Mouse (Mus musculus) lung, embryonic 16.5 days (tissue): ENCODE results near the gene Nav2. TPM values are rescaled to one million over a fixed set of nuclear protein-coding genes. Genes with fewer than 3 reads are reported as not detected.
A peak's percentile ranks its signal among the peaks of the same experiment; 100 is the strongest.

ENCODE experiments used
- ATAC-seq: fragments of 200-750 bp; cut with Nextera tagmentation; 2 replicates; pipeline ENCODE4 v1.8.0; 2017; ENCODE audit warnings: low read depth, mild to moderate bottlenecking, moderate library complexity
- H3K27ac ChIP-seq: fragments of 300-500 bp; sonication (generic); 2 replicates; pipeline ENCODE4 v1.5.1; 2014; ENCODE audit warnings: mild to moderate bottlenecking, control low read depth, low read length
- H3K27me3 ChIP-seq: fragments of 300-500 bp; sonication (generic); 2 replicates; pipeline ENCODE4 v1.6.1; 2014; ENCODE audit warnings: low read depth, low read length, mixed read lengths; ENCODE audit not compliant: control insufficient read depth, insufficient read depth
- H3K36me3 ChIP-seq: fragments of 300-500 bp; sonication (generic); 2 replicates; pipeline ENCODE4 v1.6.1; 2014; ENCODE audit warnings: low read length; ENCODE audit not compliant: control insufficient read depth, insufficient read depth
- H3K4me1 ChIP-seq: fragments of 300-500 bp; sonication (generic); replicated peaks from 2 replicates; pipeline ENCODE4 v1.6.1; 2014; ENCODE audit warnings: low read length, mixed read lengths; ENCODE audit not compliant: control insufficient read depth, insufficient read depth
- H3K4me2 ChIP-seq: fragments of 300-500 bp; sonication (generic); 2 replicates; pipeline ENCODE4 v1.6.1; 2014; ENCODE audit warnings: low read depth, low read length, control low read depth
- H3K4me3 ChIP-seq: fragments of 300-500 bp; sonication (generic); 2 replicates; pipeline ENCODE4 v1.5.1; 2014; ENCODE audit warnings: mild to moderate bottlenecking, low read length, control low read depth
- H3K9ac ChIP-seq: fragments of 300-500 bp; sonication (generic); 2 replicates; pipeline ENCODE4 v1.6.1; 2014; ENCODE audit warnings: low read length, control low read depth
- H3K9me3 ChIP-seq: fragments of 300-500 bp; sonication (generic); 2 replicates; pipeline ENCODE4 v1.6.1; 2016; ENCODE audit warnings: low read length; ENCODE audit not compliant: control insufficient read depth
- WGBS: fragments of 180-500 bp; shearing (Covaris S2); extraction: QIAGEN DNeasy Blood & Tissue Kit; methylation state at CpG from one replicate; pipeline ENCODE4 v1.1.7; 2014; 5-methylcytosine and 5-hydroxymethylcytosine counted together
- polyA plus RNA-seq: library from polyadenylated mRNA; unstranded; fragments of >200 nt; fragmentation: Nextera tagmentation; extraction: Ambion mirVana; gene quantifications from 2 replicates; pipeline ENCODE4 v1.2.1, GENCODE M21; 2015

Gene Nav2
- polyA plus RNA-seq, 1 experiment from 2014 or later, result 27.3 TPM

DNA sequence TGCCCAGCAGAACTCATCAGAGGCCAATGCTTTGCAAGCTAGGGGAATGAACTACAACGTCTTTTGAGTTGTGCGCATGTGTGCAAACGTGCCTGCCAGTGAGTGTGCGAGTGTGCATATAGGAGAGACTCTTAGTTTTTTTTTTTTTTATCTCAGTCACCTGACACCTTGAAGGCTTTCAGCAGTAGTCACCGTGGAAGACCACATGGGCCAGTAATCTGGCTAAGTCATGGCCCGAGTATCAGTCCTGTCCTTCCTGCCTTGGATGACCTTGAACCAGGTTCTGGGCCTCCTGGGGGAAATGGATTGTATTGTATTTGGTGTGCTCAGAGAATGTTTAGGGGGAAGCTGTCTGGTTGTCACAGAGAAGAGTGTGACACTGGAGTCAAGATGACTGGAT is 625.7 kb downstream of the Nav2 start:
- no peaks in the 10 kb centered on the region for H3K27me3 ChIP-seq
- H3K36me3 ChIP-seq, result no peaks in the 10 kb centered on the region; the same call in 1 of the 2 replicates
- ATAC-seq, result no peak
- no peak overlapping the region for H3K27ac ChIP-seq
- no peaks in the 10 kb centered on the region for H3K9me3 ChIP-seq
- WGBS, result 57% methylated on average over 6 of the region's 6 CpGs
- H3K9ac ChIP-seq, result no peak overlapping the region
- no peaks in the 10 kb centered on the region for H3K4me1 ChIP-seq
- no peak overlapping the region for H3K4me2 ChIP-seq
- no peak overlapping the region for H3K4me3 ChIP-seq

DNA sequence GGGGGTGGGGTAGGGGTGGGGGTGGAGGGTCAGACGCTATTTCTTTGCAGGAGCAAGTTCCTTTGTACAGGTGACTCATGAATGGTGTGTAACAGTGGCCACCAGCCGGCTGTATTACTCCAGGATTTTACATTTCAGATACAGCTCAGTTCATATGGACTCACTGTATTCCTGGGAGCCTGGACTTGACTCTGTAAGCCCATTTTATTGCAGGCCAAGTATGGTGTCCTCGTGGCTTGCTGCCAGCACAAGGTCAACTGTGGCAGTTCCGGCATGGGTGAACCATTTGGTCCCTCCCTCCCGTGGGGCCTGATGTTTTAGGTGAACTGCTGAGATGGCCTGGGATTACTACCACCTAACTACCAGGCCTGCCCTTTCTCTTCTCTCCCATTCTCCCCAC is 629.8 kb downstream of the Nav2 start:
- H3K27ac ChIP-seq, result no peak overlapping the region
- no peak for ATAC-seq
- H3K9me3 ChIP-seq, result no peaks in the 10 kb centered on the region
- WGBS, result 65% methylated on average over 5 of the region's 5 CpGs
- no peak overlapping the region for H3K9ac ChIP-seq
- peaks cover 4% of the 10 kb centered on the region; the same call in 1 of the 2 replicates for H3K4me1 ChIP-seq
- H3K4me2 ChIP-seq, result no peak overlapping the region
- no peak overlapping the region for H3K4me3 ChIP-seq
- no peaks in the 10 kb centered on the region; the same call in none of the 2 replicates for H3K36me3 ChIP-seq
- no peaks in the 10 kb centered on the region for H3K27me3 ChIP-seq

DNA sequence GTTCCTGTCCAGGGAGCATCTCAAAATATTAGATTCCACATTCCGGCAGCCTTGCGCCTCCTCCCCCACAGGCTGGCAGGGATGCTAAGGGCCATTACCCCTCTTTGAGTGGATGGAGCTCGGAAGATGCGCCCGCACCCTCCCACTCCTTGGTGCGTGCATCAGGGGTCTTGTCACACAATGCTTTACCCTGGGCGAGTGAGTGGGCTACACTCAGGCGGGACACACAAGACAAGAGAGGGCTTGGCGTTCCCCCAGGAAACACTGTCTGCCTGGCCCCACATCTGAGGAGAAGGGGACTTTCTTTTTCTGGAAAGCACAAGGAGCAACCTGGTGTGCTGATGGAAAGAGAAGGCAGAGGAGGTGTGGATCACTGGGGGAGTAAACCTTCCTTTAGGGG is 631.7 kb downstream of the Nav2 start:
- Histone ChIP-seq H3K36me3 (no peaks in the 10 kb centered on the region; the same call in none of the 2 replicates), H3K9me3 (no peaks in the 10 kb centered on the region), H3K27me3 (no peaks in the 10 kb centered on the region), H3K27ac (no peak overlapping the region), H3K4me1 (peaks cover 17% of the 10 kb centered on the region), H3K4me2 (no peak overlapping the region), H3K9ac (no peak overlapping the region), H3K4me3 (no peak overlapping the region)
- ATAC-seq, result no peak
- WGBS, result 89% methylated on average over 9 of the region's 9 CpGs

DNA sequence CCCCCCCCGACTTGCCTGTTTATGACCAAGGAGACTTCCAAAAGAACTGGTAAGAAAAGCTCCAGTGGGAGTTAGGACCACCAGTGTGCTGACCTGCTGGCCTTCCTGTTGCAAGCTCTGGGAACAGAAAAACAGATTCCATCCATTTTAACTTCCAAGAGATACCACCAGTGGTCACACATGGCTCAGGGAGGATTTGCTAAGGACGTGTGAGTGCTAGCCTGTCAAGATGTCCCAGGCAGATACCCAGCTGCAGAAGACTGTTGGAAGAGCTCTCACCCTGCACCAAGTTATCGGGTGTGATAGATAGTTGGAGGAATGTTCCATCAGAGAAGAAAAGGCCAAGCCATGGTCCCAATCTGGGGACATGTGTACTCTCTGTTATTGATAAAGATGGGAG is 633.6 kb downstream of the Nav2 start:
- H3K4me1 ChIP-seq, result peaks cover 17% of the 10 kb centered on the region
- 34% methylated on average over 2 of the region's 3 CpGs for WGBS
- H3K27ac ChIP-seq, result no peak overlapping the region
- H3K4me2 ChIP-seq, result no peak overlapping the region
- ATAC-seq, result peak; percentile 65
- no peak overlapping the region for H3K4me3 ChIP-seq
- H3K27me3 ChIP-seq, result no peaks in the 10 kb centered on the region
- no peaks in the 10 kb centered on the region for H3K9me3 ChIP-seq
- H3K9ac ChIP-seq, result no peak overlapping the region
- peaks cover 5% of the 10 kb centered on the region; the same call in 1 of the 2 replicates for H3K36me3 ChIP-seq

DNA sequence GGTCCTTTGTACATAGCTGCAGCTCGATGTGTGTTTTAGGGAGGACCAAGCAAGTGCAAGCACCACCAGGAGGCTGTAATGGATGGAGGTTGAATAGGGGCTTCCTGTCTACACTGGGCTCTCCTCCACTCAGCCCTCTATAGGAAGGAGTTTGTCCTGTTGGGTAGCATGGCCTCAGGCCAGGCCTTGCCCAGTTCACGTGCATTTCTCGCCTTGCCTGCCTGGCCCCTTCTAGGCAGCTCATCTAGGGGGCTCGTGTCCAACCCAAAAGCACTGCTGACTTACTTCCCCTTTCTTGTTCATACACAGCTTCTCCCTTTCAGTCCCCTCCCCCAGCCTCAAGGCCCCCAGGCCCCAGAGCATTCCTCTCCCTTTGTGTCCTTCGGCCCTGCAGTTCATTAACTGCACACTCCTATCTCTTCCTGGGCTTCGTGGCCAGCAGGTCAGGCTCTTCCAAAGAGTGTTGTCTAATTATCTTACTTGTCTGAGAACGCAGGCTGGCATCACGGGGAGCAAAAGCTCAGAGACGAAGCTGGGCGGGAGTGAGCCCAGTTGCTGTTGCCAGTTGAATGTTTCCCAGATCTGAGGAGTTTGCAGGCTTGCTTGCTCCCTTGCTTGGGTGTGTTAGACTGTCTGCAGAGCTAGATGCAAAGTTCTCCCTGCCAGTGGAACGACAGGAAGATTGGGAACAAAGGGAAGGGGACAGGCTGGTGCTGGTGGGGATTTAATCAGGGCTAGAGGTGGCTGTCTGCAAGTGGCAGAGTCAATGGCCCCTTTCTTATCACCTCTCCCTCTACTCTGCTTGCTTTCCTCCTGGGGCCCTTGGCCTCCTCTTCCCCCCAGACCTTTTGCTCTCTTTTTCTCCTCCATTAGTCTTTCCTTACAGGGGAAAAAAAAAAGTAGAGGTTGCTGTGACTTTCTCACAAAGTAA is 636.5 kb downstream of the Nav2 start:
- 22% methylated on average over 11 of the region's 11 CpGs for WGBS
- H3K4me3 ChIP-seq, result no peak overlapping the region
- no peak overlapping the region for H3K4me2 ChIP-seq
- H3K27me3 ChIP-seq, result no peaks in the 10 kb centered on the region
- no peak overlapping the region for H3K9ac ChIP-seq
- no peaks in the 10 kb centered on the region for H3K9me3 ChIP-seq
- peaks cover 9% of the 10 kb centered on the region for H3K36me3 ChIP-seq
- H3K27ac ChIP-seq, result peak overlapping the region; percentile 54
- peak; percentile 60 for ATAC-seq
- H3K4me1 ChIP-seq, result peaks cover 17% of the 10 kb centered on the region

DNA sequence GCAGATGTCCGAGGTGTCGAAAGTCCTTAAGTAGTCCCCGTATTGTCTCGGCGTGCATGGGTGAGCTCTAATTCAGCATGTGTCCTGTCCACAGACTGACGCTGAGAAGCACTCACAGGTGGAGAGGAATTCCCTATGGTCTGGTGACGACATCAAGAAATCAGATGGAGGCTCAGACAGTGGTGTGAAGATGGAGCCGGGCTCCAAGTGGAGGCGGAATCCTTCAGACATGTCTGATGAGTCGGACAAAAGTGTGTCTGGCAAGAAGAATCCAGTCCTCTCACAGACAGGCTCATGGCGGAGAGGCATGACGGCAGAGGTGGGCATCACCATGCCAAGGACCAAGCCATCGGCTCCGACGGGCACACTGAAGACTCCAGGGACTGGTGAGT is 637.2 kb downstream of the Nav2 start:
- H3K27me3 ChIP-seq, result no peaks in the 10 kb centered on the region
- H3K4me2 ChIP-seq, result no peak overlapping the region
- peaks cover 17% of the 10 kb centered on the region for H3K4me1 ChIP-seq
- H3K9me3 ChIP-seq, result no peaks in the 10 kb centered on the region
- no peak overlapping the region for H3K9ac ChIP-seq
- H3K36me3 ChIP-seq, result peaks cover 9% of the 10 kb centered on the region
- no peak for ATAC-seq
- H3K27ac ChIP-seq, result no peak overlapping the region
- H3K4me3 ChIP-seq, result no peak overlapping the region
- WGBS, result 73% methylated on average over 15 of the region's 15 CpGs

DNA sequence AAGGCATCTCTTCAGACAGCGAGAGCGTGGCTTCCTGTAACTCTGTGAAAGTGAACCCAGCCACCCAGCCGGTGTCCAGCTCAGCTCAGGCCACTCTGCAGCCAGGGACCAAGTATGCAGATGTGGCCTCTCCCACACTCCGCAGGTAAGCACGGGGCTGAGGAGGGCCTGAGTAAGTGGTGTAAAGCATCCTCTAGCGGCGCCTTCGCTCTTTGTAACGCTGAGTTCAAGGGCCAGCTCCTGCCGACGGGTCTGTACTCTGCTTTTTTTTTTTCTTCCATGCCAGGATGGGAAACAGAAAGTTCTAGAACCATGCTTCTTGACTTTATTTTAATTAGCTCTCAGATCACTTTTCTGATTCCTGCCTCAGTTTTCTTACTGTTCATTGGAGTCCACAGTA is 639.9 kb downstream of the Nav2 start:
- no peak overlapping the region for H3K4me3 ChIP-seq
- no peak for ATAC-seq
- H3K4me2 ChIP-seq, result no peak overlapping the region
- H3K36me3 ChIP-seq, result peaks cover 9% of the 10 kb centered on the region
- H3K27me3 ChIP-seq, result no peaks in the 10 kb centered on the region
- H3K27ac ChIP-seq, result no peak overlapping the region
- WGBS, result 72% methylated on average over 11 of the region's 11 CpGs
- H3K9me3 ChIP-seq, result no peaks in the 10 kb centered on the region
- peaks cover 23% of the 10 kb centered on the region for H3K4me1 ChIP-seq
- H3K9ac ChIP-seq, result no peak overlapping the region

DNA sequence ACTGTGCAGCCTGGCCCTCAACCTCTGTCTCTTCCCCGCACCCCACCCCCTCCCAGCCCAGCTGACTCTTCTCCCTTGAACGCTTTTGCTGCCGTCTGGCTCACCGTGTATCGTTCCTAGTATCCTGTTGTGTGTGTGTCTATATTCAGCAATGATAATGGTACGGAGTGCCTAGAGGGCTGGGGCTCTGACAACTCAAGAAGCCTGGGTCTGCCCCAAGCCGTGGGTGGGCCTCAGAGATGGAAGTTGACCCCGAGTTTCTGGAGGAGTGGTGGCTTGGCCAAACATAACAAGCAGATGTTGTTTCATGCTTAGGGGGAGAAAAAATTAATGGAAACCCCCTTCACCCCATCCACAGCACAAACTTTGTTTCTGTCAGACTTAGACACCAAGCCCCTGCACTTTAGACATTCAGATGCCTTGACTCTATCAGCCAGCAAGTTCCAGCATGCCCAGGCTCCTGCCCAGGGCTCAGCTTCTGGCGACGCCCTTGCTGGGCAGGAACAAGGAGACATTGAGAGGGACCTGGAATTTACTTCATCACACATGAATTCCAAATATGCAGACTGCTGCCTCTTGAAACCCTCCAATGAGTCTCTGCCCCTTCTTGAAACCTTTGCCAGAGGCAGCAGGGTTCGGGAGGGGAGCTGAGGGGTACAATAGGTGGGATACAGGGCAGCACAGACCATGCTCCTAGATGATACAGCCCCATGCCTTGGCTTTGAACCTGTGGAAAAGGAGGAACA is 644.9 kb downstream of the Nav2 start:
- peak; percentile 85 for ATAC-seq
- peaks cover 3% of the 10 kb centered on the region for H3K36me3 ChIP-seq
- peak overlapping the region; percentile 28 for H3K4me3 ChIP-seq
- H3K27me3 ChIP-seq, result no peaks in the 10 kb centered on the region
- H3K4me1 ChIP-seq, result peaks cover 32% of the 10 kb centered on the region
- peak overlapping the region; percentile 52 for H3K9ac ChIP-seq
- peak overlapping the region; percentile 93 for H3K27ac ChIP-seq
- H3K9me3 ChIP-seq, result no peaks in the 10 kb centered on the region
- H3K4me2 ChIP-seq, result peak overlapping the region; percentile 40
- WGBS, result 17% methylated on average over 11 of the region's 11 CpGs

DNA sequence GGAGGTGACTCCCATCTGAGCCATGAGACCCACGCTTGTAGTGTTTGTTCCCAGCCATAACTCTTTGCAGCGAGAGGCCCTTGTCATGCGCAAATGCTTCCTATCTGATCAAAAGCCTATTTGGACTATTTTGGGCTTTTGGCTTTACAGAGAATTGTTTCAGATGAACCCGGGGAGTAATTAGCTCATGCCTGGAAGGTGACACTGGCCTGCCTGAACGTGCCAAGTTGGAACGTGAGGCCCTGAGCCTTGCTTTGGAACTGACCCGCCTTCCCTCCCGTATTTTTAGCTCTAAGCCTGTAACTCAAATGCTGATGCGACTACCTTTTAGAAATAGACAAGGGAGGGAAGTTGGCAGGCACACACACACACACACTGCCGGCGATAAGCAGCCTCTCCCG is 649.7 kb downstream of the Nav2 start:
- no peak for ATAC-seq
- Histone ChIP-seq H3K9me3 (no peaks in the 10 kb centered on the region), H3K4me3 (no peak overlapping the region), H3K4me2 (no peak overlapping the region), H3K27ac (no peak overlapping the region), H3K36me3 (peaks cover 2% of the 10 kb centered on the region; the same call in 1 of the 2 replicates), H3K9ac (no peak overlapping the region), H3K27me3 (no peaks in the 10 kb centered on the region), H3K4me1 (peaks cover 37% of the 10 kb centered on the region)
- 55% methylated on average over 12 of the region's 12 CpGs for WGBS
